Mouse (Mus musculus): ENCODE measurements around the gene Kcnc2.

GRCm38 (mm10) chr10:112377163-112377562 lies 106.2 kb downstream of the Kcnc2 start:
- TF ChIP-seq CTCF (IDR thresholded peaks at IDR 0.05; ENCODE audit: low read depth, low read length) (no peak), POLR2A (IDR thresholded peaks at IDR 0.05; ENCODE audit: insufficient read depth, low read length) (no peak), EP300 (IDR thresholded peaks at IDR 0.05; ENCODE audit: insufficient read depth, low read depth, low read length) (no peak)
